Mouse (Mus musculus) cerebellum, adult 8-10 months (tissue): ENCODE data around the gene 2010111I01Rik.

ENCODE experiments used
- DNase-seq: peaks from one replicate; pipeline ENCODE4 v3.0.0; 2022

Gene 2010111I01Rik

GRCm38 (mm10) chr13:63360111-63360885 lies 395.6 kb downstream of the 2010111I01Rik start:
- no peak for DNase-seq

- no peak for DNase-seq
Observed at GRCm38 (mm10) chr13:63361755-63362154, 397.1 kb downstream of the 2010111I01Rik start.

GRCm38 (mm10) chr13:63373460-63374166 lies 408.9 kb downstream of the 2010111I01Rik start:
- no peak for DNase-seq
